Mouse (Mus musculus) MEL (cell line): ENCODE measurements around the gene Cep112.

Experiments used
- CTCF ChIP-seq, 3 experiments: IDR thresholded peaks in 2 of 3; conservative IDR thresholded peaks in 1 of 3; 2 replicates each; pipeline ENCODE4 v1.5.1; 2011 to 2012; ENCODE audit warnings: low read length in 3 of 3, low read depth in 2 of 3, mild to moderate bottlenecking in 2 of 3, improper control_type of control experiment in 1 of 3, inconsistent platforms in 1 of 3, mixed read lengths in 1 of 3, moderate library complexity in 1 of 3; ENCODE audit not compliant: control insufficient read depth in 1 of 3, insufficient read depth in 1 of 3, poor library complexity in 1 of 3, severe bottlenecking in 1 of 3
- E2F4 ChIP-seq: IDR thresholded peaks from 2 replicates; pipeline ENCODE4 v1.6.1; 2011; ENCODE audit warnings: low read depth, low read length, improper control_type of control experiment, borderline replicate concordance
- EP300 ChIP-seq, 2 experiments: IDR thresholded peaks; 2 replicates each; pipeline ENCODE4 v1.6.1; 2011; ENCODE audit warnings: improper control_type of control experiment in 2 of 2, low read length in 2 of 2, low read depth in 1 of 2, mild to moderate bottlenecking in 1 of 2
- MEF2A ChIP-seq: IDR thresholded peaks from 2 replicates; pipeline ENCODE4 v1.6.1; 2014; ENCODE audit warnings: low read depth, mild to moderate bottlenecking, inconsistent platforms, low read length, improper control_type of control experiment; ENCODE audit not compliant: poor library complexity, insufficient replicate concordance, severe bottlenecking; ENCODE audit errors: extremely low read depth
- NRF1 ChIP-seq: IDR thresholded peaks from 2 replicates; pipeline ENCODE4 v1.6.1; 2014; ENCODE audit warnings: low read depth, mild to moderate bottlenecking, inconsistent platforms, low read length, improper control_type of control experiment, moderate library complexity; ENCODE audit not compliant: poor library complexity, insufficient read depth, severe bottlenecking
- POLR2A ChIP-seq, 2 experiments: IDR thresholded peaks; 2 replicates each; pipeline ENCODE4 v1.6.1; 2011 to 2012; ENCODE audit warnings: low read length in 2 of 2, mild to moderate bottlenecking in 2 of 2, control low read depth in 1 of 2, improper control_type of control experiment in 1 of 2, low read depth in 1 of 2, moderate library complexity in 1 of 2; ENCODE audit not compliant: control insufficient read depth in 1 of 2, insufficient read depth in 1 of 2, poor library complexity in 1 of 2
- TAL1 ChIP-seq: IDR thresholded peaks from 2 replicates; pipeline ENCODE4 v1.6.1; 2012; ENCODE audit warnings: mild to moderate bottlenecking, inconsistent platforms, low read length, moderate library complexity, mixed read lengths
- USF2 ChIP-seq, 2 experiments: IDR thresholded peaks; 2 replicates each; pipeline ENCODE4 v1.6.1; 2011 to 2012; ENCODE audit warnings: improper control_type of control experiment in 2 of 2, low read length in 2 of 2, borderline replicate concordance in 1 of 2, inconsistent platforms in 1 of 2, low read depth in 1 of 2, mild to moderate bottlenecking in 1 of 2; ENCODE audit not compliant: insufficient read depth in 1 of 2
- ZKSCAN1 ChIP-seq: IDR thresholded peaks from 2 replicates; pipeline ENCODE4 v1.6.1; 2012; ENCODE audit warnings: low read depth, mild to moderate bottlenecking, inconsistent platforms, low read length, improper control_type of control experiment, moderate library complexity

DNA sequence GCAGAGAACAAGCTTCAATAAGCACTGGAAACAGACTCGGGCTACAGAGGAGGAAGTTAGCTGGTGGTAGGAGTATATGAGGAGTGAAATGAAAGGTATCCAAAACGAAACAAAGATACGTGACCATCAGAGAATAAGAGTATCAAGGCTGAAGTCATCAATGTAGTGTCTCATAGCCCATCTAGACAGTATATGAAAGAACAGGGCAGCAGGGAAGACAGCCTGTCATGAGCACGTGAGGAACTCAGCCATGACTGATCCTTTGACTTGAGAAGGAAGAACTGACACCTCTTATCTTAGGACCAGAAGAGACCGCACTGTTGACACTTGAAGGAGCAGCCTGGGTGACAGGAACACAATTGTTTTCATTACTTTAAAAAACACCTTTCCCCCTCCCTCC, 373.4 kb downstream of the Cep112 start:
- TF ChIP-seq POLR2A (IDR thresholded peaks at IDR 0.05; ENCODE audit: control insufficient read depth in 1 of 2, insufficient read depth in 1 of 2, low read depth in 1 of 2, low read length in 2 of 2, poor library complexity in 1 of 2) (no peak), TAL1 (no peak), E2F4 (no peak), NRF1 (no peak), USF2 (IDR thresholded peaks at IDR 0.05; ENCODE audit: borderline replicate concordance in 1 of 2, insufficient read depth in 1 of 2, low read depth in 1 of 2, low read length in 2 of 2) (no peak), EP300 (IDR thresholded peaks at IDR 0.05; ENCODE audit: low read depth in 1 of 2, low read length in 2 of 2) (no peak), CTCF (IDR thresholded peaks at IDR 0.05 in 2 of 3, conservative IDR thresholded peaks at IDR 0.05 in 1 of 3; ENCODE audit: control insufficient read depth in 1 of 3, insufficient read depth in 1 of 3, low read depth in 2 of 3, low read length in 3 of 3, poor library complexity in 1 of 3, severe bottlenecking in 1 of 3) (no peak), MEF2A (no peak), ZKSCAN1 (no peak)
